Mouse (Mus musculus) common myeloid progenitor, adult 5-6 weeks (primary cell): ENCODE results near the gene Iffo2. TPM values are rescaled to one million over a fixed set of nuclear protein-coding genes. Genes with fewer than 3 reads are reported as not detected.

Experiments used
- ATAC-seq: replicated peaks from 2 replicates; pipeline ENCODE4 v1.8.0; 2016; ENCODE audit warnings: low read depth, mild to moderate bottlenecking, moderate TSS enrichment, inconsistent platforms; ENCODE audit not compliant: poor library complexity, severe bottlenecking
- total RNA-seq: library from RNA; stranded (forward); fragments of 200-1000, 187-1606 nt; gene quantifications from 2 replicates; pipeline ENCODE4 v1.2.3, GENCODE M21; 2017

Iffo2 gene
- total RNA-seq, 1 experiment from 2014 or later: 1.3 TPM

GRCm38 (mm10) chr4:139521926-139522325 lies 8.4 kb upstream of the Iffo2 start:
- ATAC-seq: no peak

- ATAC-seq: no peak
Measured at GRCm38 (mm10) chr4:139526475-139526874, 3.9 kb upstream of the Iffo2 start.

- no peak for ATAC-seq
Measured at GRCm38 (mm10) chr4:139532081-139532480, 1.7 kb downstream of the Iffo2 start.

- no peak for ATAC-seq
Measured at GRCm38 (mm10) chr4:139535127-139535695, 4.9 kb downstream of the Iffo2 start.

GRCm38 (mm10) chr4:139535719-139536118 lies 5.4 kb downstream of the Iffo2 start:
- no peak for ATAC-seq

GRCm38 (mm10) chr4:139536706-139537105 lies 6.4 kb downstream of the Iffo2 start:
- no peak for ATAC-seq

- no peak for ATAC-seq
Measured at GRCm38 (mm10) chr4:139540784-139541183, 10.4 kb downstream of the Iffo2 start.

GRCm38 (mm10) chr4:139545791-139546190 lies 15.4 kb downstream of the Iffo2 start:
- ATAC-seq: no peak

- ATAC-seq: no peak
Measured at GRCm38 (mm10) chr4:139549448-139549847, 19.1 kb downstream of the Iffo2 start.

- ATAC-seq: no peak
Measured at GRCm38 (mm10) chr4:139555235-139555634, 24.9 kb downstream of the Iffo2 start.

GRCm38 (mm10) chr4:139555951-139556350 lies 25.6 kb downstream of the Iffo2 start:
- peak; percentile 68 for ATAC-seq

GRCm38 (mm10) chr4:139568361-139568760 lies 38.0 kb downstream of the Iffo2 start:
- no peak for ATAC-seq

GRCm38 (mm10) chr4:139570756-139571155 lies 40.4 kb downstream of the Iffo2 start:
- no peak for ATAC-seq

- ATAC-seq: no peak
Measured at GRCm38 (mm10) chr4:139572928-139573512, 42.7 kb downstream of the Iffo2 start.

- ATAC-seq: peak; percentile 93
Measured at GRCm38 (mm10) chr4:139574156-139574798, 43.9 kb downstream of the Iffo2 start.

- no peak for ATAC-seq
Measured at GRCm38 (mm10) chr4:139574799-139575672, 44.7 kb downstream of the Iffo2 start.

GRCm38 (mm10) chr4:139575673-139576003 lies 45.3 kb downstream of the Iffo2 start:
- no peak for ATAC-seq

GRCm38 (mm10) chr4:139576251-139576880 lies 46.0 kb downstream of the Iffo2 start:
- no peak for ATAC-seq

GRCm38 (mm10) chr4:139577006-139577405 lies 46.7 kb downstream of the Iffo2 start:
- no peak for ATAC-seq

- no peak for ATAC-seq
Measured at GRCm38 (mm10) chr4:139578389-139578788, 48.0 kb downstream of the Iffo2 start.
